Mouse (Mus musculus) liver, embryonic 14.5 days (tissue): Measurements from ENCODE around the gene Nebl.

Experiments used
- CTCF ChIP-seq: IDR thresholded peaks from 2 replicates; pipeline ENCODE4 v1.5.1; 2016; ENCODE audit warnings: antibody characterized with exemption, low read depth, control low read depth
- EP300 ChIP-seq: IDR thresholded peaks from 2 replicates; pipeline ENCODE4 v1.6.1; 2016; ENCODE audit warnings: antibody characterized with exemption, low read depth

DNA sequence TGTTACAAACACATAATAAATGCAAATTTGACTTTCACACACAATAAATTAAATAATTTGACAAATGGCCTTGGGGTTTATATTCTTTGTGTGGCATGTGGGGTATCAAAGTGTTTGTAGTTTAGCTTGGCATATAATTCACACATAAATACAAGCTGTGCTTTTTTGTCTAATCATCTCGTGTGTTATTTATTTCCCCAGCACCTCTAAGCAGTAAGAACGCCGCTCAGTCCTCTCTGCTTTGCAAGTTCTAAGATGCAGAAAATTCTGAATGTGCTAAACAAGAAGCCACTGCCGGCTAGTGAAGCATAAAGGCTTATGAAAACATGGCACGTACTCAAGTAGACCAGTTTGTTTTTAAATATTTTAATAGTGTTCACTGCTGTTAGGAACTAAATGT, 6.9 kb downstream of the Nebl start:
- no peak for TF ChIP-seq CTCF
- TF ChIP-seq EP300 = no peak
